Mouse (Mus musculus) urinary bladder, postnatal 36 days (tissue): ENCODE data around the gene Dirc2.

Source experiments
- DNase-seq, 2 experiments: peaks; one replicate each; pipeline ENCODE4 v3.0.0; 2022; ENCODE audit warnings: low spot score in 2 of 2, mixed read lengths in 1 of 2

The Dirc2 gene

DNA sequence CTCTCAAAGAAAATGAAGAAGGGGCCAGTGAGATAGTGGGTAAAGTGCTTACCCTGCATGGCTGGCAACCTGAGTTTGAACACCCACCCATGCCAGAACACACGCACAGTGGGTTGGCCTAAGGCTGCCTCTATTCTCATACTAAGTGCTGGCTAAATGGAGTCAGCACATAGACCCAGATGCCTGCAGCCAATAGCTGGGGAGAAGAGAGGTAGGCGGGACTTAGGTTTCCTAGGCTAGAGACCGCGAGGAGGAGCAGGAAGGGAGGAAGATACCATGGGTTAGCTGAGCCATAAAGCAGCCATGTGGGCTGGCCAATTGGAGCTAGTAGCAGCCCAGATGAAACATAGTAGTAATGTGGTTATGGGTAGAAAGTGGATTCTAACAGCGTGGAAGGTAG lies 3.4 kb upstream of the Dirc2 start:
- DNase-seq = no peak

DNA sequence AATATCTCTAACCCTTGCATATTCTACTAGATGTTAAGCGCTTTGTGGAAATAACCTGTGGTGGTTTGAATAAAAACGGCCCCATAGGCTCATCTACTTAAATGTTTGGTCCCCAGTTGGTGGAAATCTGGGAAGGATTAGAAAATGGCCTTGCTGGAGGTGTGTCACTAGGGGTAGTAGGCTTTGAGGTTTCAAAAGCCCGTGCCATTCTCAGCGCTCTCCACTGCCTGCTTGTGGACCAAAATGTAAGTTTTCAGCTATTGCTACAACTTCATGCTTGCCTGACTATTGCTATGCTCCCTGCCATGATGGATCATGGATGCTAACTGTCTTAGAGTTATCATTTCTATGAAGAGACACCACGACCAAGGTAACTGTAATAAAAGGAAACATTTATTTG lies 2.5 kb upstream of the Dirc2 start:
- DNase-seq = no peak

DNA sequence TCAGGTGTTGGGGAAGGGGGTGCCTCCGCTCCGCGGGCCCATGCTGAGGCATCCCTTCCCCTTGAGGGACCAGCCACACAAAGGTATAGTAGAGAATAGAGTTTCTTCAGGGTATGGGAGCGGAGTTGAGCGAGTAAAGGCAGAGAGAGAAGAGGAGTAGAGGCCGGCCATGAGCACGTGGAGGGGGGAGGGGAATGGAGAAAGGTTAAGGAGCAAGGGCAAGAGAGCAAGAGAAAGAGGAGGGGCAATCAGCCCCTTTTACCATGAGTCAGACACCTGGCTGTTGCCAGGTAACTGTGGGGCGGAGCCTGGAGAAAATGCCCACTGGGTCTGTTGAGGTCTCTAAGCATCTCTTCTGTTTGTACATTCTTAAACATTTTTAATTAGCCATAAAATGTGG lies 2.0 kb upstream of the Dirc2 start:
- DNase-seq = no peak

DNA sequence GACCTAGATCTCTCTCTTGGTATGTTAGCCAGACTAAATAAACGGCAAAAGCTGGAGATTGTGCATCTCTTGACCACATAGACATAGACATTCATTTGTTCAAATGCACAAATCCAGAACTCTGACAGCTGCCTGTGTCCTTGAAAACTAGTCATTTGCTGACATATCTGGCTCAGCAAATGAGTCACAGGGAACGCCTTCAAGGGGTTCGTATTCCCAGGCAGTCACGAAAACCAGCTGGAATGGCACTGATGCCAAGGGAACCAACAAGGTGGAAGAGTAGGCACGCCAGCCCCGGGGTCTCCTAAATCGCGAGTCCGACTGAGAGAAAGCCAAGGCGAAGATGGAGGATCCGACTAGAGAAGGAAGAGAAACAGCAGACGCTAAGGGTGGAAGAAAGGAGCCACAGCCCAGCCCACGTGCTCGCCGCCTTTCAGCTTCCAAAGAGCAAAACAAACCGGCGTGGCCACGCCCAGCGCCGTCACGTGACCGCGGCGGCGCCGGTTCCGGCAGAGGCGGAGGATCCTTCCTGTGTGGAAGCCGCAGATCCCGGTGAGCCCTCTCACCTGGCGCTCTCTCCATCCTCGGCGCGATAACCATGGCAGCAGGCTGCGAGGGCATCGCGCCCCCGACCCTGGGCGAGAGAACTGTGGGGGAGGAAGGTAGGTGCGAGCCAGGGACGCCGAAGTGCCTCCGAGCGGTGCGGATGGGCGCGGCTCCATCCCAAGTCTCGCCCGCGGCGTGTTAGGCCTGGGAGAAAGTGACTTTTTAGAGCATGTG lies 912 bp upstream of the Dirc2 start, which contains the start of gene Hspbap1:
Gene Hspbap1 (plus strand): TSS at position 498 of the 780 bp plus-strand sequence.
- DNase-seq = peak; percentile 90 to 92

DNA sequence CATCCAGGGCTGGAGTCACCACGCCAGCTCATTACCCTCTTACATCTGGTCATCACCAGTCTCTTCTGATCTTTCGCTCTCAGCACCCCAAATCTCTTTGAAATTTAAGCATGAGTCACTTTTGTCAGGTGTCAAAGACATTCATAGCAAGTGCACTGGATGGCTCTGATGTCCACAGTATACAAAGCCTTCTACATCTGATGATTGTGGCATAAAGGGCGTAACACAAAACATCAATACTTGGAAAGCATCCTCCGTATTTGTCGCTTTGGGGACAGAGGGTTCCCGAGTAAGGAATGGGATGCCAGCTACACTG lies 729 bp downstream of the Dirc2 start:
- DNase-seq = peak in 1 of 2 experiments; percentile 11

DNA sequence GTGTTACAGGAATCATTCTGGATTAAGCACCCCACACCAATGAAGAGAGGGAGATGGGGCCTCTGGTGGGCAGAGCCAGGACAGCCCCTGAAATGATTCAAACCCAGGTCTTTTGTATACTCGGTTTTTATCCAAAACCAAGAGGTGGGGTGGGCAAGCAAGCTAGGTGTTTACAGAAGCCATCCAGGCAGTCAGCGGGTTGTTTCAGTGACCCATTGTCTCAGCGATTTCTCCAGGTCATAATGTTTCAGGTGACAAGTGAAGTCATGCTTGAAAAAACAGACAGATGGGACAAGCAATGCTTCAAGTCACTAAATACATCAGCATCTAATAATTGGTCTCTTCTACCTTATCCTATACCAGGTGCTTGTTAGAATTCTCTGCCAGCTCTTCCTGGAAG lies 2.8 kb downstream of the Dirc2 start:
- no peak for DNase-seq

DNA sequence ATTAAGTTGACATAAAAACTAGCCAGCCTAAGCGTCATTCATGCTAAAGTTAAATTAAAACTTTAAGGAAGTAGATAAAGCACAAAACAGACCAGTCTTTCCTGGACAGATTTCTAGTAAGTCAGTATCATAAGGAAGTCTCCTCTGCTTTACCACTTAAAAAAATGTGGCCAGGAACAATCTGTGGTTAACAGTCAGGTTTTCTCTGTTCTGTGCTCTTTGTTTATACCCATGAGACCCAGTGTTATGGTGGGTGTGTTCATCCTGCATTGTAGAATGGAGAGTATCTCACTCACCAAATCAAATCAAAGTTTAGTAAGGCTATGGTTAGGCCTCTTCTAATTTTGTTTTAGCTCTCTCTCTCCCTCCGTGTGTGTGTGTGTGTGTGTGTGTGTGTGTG lies 3.7 kb downstream of the Dirc2 start:
- DNase-seq = no peak

DNA sequence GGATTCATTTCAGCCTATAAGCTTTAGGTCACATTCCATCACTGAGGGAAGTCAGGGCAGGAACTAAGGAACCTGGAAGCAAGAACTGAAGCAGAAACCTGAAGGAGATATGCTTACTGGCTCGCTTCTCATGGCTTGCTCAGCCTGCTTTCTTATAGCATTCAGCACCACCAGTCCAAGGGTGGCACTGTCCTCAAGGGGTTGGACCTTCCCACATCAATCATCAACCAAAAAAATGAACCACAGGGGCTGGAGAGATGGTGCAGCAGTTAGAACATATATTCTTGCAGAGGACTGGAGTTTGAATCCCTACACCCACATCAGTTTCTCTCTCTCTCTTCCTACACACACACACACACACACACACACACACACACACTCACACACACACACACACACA lies 4.2 kb downstream of the Dirc2 start:
- DNase-seq = no peak

DNA sequence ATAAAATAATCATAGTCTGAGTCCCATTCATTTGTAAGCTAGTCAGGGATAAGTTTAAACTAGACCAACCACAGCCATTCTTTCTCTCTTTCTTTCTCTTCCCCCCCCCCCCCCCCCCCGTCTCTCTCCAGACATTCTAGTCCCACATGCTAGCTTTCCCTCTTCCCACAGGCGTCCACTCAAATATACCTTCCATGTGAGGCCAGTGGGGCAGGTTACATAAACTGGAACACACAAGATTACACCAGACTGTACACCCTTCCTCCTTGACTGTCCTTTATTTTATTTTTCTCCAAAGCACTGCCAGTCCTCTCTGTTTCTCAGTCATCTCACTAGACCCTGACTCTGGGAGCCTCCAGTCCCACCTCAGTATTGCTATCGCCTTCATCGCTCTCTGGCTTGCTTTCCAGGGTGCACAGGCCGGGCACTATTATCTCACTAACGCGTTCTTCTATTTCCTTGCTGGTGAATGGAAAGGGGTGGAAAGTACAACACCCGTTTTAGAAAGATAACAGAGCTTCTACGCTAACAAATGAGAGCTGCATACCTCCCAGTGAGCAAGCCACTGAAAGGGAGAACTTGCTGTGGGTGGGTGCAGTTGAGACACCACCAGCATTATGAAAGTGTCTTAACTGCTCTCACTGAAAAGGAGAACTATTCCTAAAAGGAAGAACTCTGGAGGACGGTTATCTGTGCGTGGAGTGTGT lies 5.4 kb downstream of the Dirc2 start:
- no peak for DNase-seq

DNA sequence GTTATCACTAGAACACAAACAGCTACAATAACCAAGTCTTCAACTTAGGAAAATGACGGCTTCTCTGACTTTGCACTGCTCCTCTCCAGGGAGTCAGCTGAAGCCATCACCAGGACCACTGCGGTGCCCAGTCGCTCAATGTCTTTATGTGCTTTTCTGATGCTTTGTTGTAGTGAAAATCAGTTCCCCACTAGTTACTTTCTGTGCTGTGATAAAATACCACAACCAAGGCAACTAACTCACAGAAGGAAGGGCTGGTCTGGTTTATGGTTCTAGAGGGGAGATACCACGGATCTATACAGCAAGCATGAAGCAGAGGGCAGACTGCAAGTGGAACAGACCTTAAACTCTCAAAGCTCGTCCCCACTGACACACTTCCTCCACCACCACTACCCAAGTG lies 9.8 kb downstream of the Dirc2 start:
- no peak for DNase-seq

DNA sequence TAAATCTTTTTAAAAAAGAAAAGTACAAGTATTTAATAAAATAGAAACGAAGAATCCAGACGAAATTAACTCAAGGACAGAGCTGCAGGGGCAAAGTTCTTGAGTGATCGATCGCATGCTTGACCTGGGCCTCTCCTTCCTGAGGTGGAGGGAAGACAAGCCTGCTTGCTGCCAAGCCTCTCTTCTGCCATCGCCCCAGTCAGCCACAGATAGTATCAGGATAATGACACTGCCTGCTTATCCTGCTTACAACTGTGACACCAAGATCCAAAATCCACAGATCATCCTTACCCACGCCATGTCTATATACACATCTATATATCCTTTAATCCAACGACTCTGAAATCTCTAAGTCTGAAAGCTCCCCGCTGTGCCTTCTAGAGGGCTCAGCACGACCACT lies 12.5 kb downstream of the Dirc2 start:
- no peak for DNase-seq

DNA sequence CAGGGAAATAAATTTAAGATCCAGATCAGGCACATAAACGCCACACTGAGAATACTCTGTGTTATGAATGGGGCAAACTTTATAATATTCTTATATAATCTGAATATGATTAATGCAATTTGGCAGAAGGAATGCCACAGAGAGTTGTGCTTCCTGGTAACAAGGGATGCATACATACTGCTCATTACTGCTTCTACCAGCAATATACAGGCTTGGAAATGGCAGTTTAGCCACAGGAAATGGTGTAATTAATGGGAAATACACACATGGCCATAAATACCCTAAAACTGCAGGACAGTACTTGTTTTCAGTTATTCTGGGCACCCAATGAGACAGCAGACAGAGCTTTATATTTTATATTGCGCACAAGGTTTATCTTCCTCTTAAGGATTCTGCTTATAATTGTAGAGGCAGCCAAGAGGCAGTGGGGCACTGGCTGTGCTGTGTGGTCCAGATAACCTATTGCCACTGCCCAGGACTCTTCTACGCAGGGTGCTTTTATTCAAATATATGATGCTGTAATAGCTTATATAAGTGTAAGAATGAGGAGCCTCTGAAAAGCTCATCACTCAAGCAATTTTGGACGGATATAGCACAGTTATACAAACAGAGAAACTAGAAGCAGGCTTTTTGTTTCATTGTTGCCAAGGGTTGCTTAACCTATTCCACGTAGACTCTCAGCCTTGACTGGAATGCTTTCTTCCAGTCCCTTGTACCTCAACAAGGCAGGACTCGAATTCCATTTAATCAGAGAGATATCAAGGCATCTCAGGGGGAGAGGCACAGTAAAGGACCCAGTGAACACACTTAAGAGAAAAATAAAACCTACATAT lies 13.4 kb downstream of the Dirc2 start:
- DNase-seq = no peak

DNA sequence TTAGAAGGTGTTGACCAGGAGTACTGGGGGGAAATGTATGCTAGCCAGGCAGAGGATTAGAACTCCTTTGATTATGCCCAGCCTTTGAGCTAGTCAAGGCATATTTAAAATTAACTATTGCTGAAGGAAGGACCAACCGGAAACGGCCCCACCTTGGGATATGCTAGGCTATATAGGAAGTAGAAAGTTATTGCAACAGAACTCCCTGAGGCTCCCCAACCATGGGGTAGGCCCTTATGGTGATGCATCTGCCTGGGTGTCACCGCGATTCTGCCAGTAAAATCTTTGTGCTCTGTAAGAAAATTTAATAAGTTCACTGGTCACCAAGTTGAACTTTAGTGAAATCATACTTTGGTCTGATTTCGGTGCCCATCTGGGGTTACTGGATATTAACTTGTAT lies 15.2 kb downstream of the Dirc2 start:
- DNase-seq = no peak

DNA sequence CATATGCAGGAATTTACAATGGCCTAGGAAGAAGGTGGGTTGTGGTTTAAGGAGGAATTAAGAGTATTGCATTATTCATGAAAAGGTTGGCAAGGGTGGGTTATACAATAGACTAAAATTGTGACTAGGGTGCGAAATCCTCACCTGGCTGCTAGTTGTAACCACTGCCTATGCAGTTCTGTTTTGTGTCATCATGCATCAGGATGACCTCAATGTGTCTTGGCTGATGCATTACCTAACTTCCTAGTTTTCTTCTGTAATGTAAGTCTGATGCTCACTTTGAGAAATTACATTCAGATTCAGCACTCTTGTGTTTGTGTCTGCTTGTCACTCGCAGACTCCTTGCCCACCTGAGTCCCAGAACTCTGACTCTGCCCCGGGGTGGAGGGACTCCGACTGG lies 17.3 kb downstream of the Dirc2 start:
- DNase-seq = no peak

DNA sequence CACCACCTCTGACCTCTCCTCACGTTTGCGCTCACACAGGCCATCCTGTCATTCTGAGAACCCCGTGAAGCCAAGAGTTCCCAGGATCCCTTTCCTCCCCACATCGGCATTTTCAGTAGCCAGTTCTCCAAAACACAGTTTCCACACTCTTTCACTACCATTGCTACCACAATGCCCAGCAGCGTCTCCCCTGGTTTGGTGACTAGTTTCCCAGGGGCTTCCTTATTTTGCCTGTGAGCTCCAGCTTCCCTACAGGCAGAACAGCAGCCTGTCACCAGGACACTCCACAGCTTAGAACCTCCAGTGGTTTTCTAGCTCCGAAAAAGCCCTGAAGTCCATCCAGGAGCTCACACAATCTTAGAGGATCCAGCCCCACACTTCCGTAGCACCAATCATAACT lies 19.8 kb downstream of the Dirc2 start:
- DNase-seq = no peak

DNA sequence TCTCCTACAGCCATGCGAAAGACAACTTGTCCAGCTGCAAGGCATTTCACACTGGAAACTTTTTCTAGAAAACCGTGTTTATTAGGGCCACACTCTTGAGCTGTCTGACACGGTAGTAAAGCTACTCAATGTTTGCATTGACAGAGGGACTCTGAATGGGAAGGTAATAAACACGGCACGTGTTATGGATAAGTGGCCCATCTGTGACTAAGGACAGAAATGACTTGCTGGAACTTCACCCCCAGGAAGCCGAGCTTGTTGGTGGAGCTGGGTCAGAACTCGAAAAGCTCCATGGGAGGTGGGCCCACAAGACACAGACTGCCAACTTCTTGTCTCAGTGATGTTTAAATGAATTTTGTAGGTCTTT lies 20.9 kb downstream of the Dirc2 start:
- DNase-seq = no peak

DNA sequence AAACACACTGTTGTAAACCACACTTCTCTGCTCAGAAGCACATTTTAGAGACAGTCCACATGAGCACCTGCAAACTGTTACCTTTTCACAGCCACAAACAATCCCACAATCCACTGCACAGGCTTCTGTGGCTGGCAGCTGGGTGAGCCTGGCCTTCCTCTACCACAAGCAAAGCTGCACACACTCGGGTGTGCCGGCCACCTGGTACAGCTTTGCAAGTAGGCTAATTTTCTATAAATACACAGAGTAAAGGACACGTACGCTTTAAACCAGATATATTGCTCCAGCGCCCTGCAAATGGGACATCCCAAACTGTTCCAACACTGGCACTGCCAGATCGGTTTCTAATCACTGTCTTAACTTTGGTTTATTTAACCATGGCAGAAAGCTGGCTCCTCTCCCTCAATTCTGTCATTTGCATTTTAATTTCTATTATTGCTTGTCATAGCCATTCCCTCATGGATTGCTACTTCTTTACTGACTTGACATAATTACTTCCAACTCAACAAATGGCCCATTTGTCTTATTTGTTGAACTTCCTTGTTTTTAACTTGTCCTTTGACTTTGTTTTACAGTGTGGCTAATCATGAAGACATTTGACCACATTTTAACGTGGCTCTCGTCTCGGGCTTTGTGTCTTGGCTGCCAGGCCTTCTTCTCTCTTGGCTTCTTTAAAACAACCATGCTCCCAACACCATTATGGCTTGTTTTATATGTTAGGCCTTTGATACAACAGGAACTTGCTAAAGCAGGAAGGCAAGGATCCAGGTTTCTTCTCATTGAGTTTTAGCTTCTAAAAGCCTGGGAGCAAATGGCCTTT lies 21.5 kb downstream of the Dirc2 start:
- DNase-seq = no peak

DNA sequence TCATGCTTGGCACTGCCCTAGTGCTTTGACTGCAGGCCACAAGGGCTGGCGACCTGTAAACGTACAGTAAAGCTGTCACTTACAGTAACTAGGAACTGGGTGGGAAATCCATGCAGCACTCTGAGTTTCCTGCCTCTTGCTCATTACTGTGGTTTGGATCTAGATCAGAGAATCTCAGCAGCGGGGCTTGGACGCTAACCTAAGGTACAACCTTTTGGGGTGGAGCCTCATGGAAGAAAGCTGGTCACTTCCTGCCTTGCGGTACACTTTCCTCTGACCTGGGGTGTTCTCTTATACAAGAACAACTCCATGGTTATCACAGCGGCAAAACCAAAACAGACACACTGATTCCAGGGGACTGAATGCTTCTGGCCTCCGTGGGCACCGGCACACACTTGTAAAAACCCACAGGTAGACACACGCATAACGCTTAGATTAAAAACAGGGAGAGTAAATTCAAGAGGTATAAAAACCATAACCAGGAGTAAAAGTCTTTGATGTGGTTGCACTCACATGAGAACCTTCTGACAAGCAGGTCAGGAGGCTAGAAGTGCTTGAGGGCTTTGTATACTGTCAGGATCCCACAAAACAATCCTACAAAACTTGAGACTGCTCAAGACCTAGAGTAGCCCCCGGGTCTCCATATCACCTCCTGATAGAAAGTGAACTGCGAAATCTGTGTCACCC lies 26.8 kb downstream of the Dirc2 start:
- DNase-seq = no peak

DNA sequence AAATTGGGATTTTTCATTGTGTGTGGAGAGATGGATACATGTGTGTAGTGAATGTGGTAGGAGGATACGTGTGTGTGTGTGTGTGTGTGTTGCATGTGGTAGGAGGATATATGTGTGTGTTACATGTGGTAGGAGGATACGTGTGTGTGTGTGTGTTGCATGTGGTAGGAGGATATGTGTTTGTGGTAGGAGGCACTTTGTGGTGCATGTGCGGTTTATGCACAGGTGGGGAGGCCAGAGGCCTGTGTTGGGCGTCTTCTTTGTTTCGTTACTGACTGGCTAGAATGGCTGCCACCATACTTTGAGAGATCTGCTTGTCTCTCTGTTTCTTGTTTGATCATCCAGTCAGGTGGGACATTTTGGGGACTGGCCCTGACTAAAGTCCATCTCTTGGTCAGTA lies 27.5 kb downstream of the Dirc2 start:
- no peak for DNase-seq

DNA sequence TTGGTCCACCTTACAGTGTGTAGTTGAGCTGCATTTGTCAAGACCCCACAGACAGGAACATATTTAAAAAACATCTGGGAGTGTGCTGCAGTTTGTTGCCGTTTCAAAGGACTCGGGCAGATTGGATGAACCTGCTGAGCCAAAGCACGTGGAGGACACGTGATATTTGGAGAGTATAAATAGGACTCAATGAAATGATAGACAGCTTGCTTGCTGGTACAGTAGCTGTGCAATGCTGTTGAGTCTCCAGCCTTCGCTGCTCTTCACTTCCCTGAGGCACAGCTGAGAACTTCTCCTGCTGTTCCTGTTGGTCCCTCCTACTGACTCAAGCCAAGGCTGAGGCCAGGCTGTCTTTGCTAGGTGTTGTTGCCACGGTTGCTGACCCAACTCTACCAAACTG lies 28.2 kb downstream of the Dirc2 start:
- DNase-seq = no peak

DNA sequence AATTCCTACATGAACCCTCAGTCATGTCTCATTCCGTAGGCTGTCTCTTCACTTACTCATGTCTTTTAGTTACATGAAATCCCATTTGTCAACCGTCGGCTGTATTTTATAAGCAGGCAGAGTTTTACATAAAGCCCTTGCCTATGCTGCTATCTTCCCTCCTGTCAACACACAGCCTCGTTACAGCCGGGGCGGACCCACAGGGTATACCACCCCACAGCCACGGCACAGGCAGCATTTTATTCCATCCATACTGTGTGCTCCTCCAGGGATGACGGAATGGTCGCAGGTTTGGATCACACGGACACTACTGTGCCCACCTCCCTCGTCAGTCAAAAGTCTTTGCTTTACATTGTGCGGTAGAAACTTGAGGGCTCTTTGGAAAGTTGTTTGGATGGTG lies 28.8 kb downstream of the Dirc2 start:
- no peak for DNase-seq
